Mouse (Mus musculus) lung, postnatal 0 days (tissue): Measurements from ENCODE around the gene Dcun1d4.

Source experiments
- CTCF ChIP-seq: IDR thresholded peaks from 2 replicates; pipeline ENCODE4 v1.5.1; 2016; ENCODE audit warnings: antibody characterized with exemption, mild to moderate bottlenecking
- EP300 ChIP-seq: IDR thresholded peaks from 2 replicates; pipeline ENCODE4 v1.6.1; 2016; ENCODE audit warnings: antibody characterized with exemption, mild to moderate bottlenecking, control low read depth

GRCm38 (mm10) chr5:73576708-73577107, 95.9 kb downstream of the Dcun1d4 start:
- TF ChIP-seq CTCF (no peak), EP300 (no peak)
